Comparison of ENCODE assay signal across 20 mouse cellular contexts in genomic region chr6:122302661-122303060, GRCm38 (mm10). TPM values are rescaled to one million over a fixed set of nuclear protein-coding genes. Genes with fewer than 3 reads are reported as not detected.
"Had no signal": no experiment of that assay in that cellular context is flagged by ENCODE, and none has a peak within 500 bp of the region (broad histone marks: within the 10 kb centered on the region; RNA-seq: fewer than 3 reads in every experiment).

No protein-coding gene starts in this region.

- H3K4me3 ChIP-seq: limb, embryonic 10.5 days; limb, embryonic 13.5 days; liver, embryonic 12.5 days; liver, embryonic 15.5 days; lung, embryonic 15.5 days; midbrain, embryonic 12.5 days; midbrain, embryonic 15.5 days; neural tube, embryonic 12.5 days had no signal

- DNase-seq: kidney, adult 18-20 months; kidney, adult 9 months; kidney, postnatal 14 days; kidney, postnatal 4 days; liver; lung, adult 18-20 months; lung, postnatal 10 days; lung, postnatal 36 days; thymus, adult 18-20 months; thymus, postnatal 4 days had no signal

- ATAC-seq: intestine, embryonic 16.5 days; liver, embryonic 12.5 days; midbrain, embryonic 15.5 days had no signal

- H3K27ac ChIP-seq: limb, embryonic 13.5 days; liver, embryonic 12.5 days; liver, embryonic 15.5 days; lung, embryonic 15.5 days; midbrain, embryonic 12.5 days; midbrain, embryonic 15.5 days; neural tube, embryonic 12.5 days had no signal

RNA-seq across cellular contexts. Expression of gene Klrg1, which starts 20.0 kb away (rescaled TPM):
- total RNA-seq: neutrophil, adult 5-6 weeks had no signal
